Mouse (Mus musculus) forebrain, embryonic 11.5 days (tissue): ENCODE results near the gene Slc4a4. TPM values are rescaled to one million over a fixed set of nuclear protein-coding genes. Genes with fewer than 3 reads are reported as not detected.

ENCODE experiments used
- ATAC-seq: fragments of 200-750 bp; cut with Nextera tagmentation; replicated peaks from 2 replicates; pipeline ENCODE4 v1.8.0; 2017; ENCODE audit warnings: moderate TSS enrichment; ENCODE audit not compliant: low FRiP score
- DNase-seq: peaks from one replicate; pipeline ENCODE4 v3.0.0-alpha.2; 2017; ENCODE audit warnings: low spot score
- H3K27ac ChIP-seq: fragments of 300-500 bp; sonication (generic); 2 replicates; pipeline ENCODE4 v1.5.1; 2014; ENCODE audit warnings: low read depth, low read length
- H3K27me3 ChIP-seq: fragments of 300-500 bp; sonication (generic); 2 replicates; pipeline ENCODE4 v1.6.1; 2014; ENCODE audit warnings: mild to moderate bottlenecking, low read length, mixed read lengths; ENCODE audit not compliant: control insufficient read depth, insufficient read depth
- H3K36me3 ChIP-seq: fragments of 300-500 bp; sonication (generic); 2 replicates; pipeline ENCODE4 v1.6.1; 2014; ENCODE audit warnings: mild to moderate bottlenecking, low read length, moderate library complexity, mixed read lengths; ENCODE audit not compliant: control insufficient read depth, insufficient read depth
- H3K4me1 ChIP-seq: fragments of 300-500 bp; sonication (generic); replicated peaks from 2 replicates; pipeline ENCODE4 v1.6.1; 2014; ENCODE audit warnings: low read length, mixed read lengths; ENCODE audit not compliant: control insufficient read depth, insufficient read depth
- H3K4me2 ChIP-seq: fragments of 300-500 bp; sonication (generic); 2 replicates; pipeline ENCODE4 v1.6.1; 2014; ENCODE audit warnings: low read depth, mild to moderate bottlenecking, low read length, moderate library complexity, mixed read lengths; ENCODE audit not compliant: severe bottlenecking
- H3K4me3 ChIP-seq: fragments of 300-500 bp; sonication (generic); 2 replicates; pipeline ENCODE4 v1.5.1; 2014; ENCODE audit warnings: low read depth, low read length
- H3K9ac ChIP-seq: fragments of 300-500 bp; sonication (generic); 2 replicates; pipeline ENCODE4 v1.6.1; 2014; ENCODE audit warnings: low read length
- H3K9me3 ChIP-seq: fragments of 300-500 bp; sonication (generic); 2 replicates; pipeline ENCODE4 v1.6.1; 2016; ENCODE audit warnings: low read length, mixed read lengths; ENCODE audit not compliant: control insufficient read depth
- WGBS: fragments of 180-500 bp; shearing (Covaris S2); extraction: QIAGEN DNeasy Blood & Tissue Kit; methylation state at CpG from one replicate; pipeline ENCODE4 v1.1.7; 2014; 5-methylcytosine and 5-hydroxymethylcytosine counted together
- polyA plus RNA-seq: library from polyadenylated mRNA; unstranded; fragments of >200 nt; fragmentation: Nextera tagmentation; extraction: Ambion mirVana; gene quantifications from 2 replicates; pipeline ENCODE4 v1.2.1, GENCODE M21; 2014

Slc4a4 gene
- polyA plus RNA-seq, 1 experiment from 2014 or later, result 3.1 TPM

- Histone ChIP-seq H3K9ac (no peak overlapping the region), H3K9me3 (no peaks in the 10 kb centered on the region), H3K27me3 (no peaks in the 10 kb centered on the region), H3K4me3 (no peak overlapping the region), H3K4me2 (no peak overlapping the region), H3K27ac (no peak overlapping the region), H3K4me1 (no peaks in the 10 kb centered on the region), H3K36me3 (no peaks in the 10 kb centered on the region)
- 62% methylated on average over 2 of the region's 2 CpGs for WGBS
- ATAC-seq (no peak), DNase-seq (no peak)
These were observed 262.9 kb downstream of the Slc4a4 start for GRCm38 (mm10) chr5:89149436-89150040.

GRCm38 (mm10) chr5:89151076-89151475 is 264.5 kb downstream of the Slc4a4 start:
- no peaks in the 10 kb centered on the region for H3K4me1 ChIP-seq
- no peak for ATAC-seq
- H3K4me3 ChIP-seq, result no peak overlapping the region
- WGBS, result 90% methylated on average over 3 of the region's 3 CpGs
- no peak for DNase-seq
- no peak overlapping the region for H3K4me2 ChIP-seq
- no peaks in the 10 kb centered on the region for H3K27me3 ChIP-seq
- no peak overlapping the region for H3K9ac ChIP-seq
- H3K27ac ChIP-seq, result no peak overlapping the region
- no peaks in the 10 kb centered on the region for H3K36me3 ChIP-seq
- no peaks in the 10 kb centered on the region for H3K9me3 ChIP-seq

- H3K9ac ChIP-seq, result no peak overlapping the region
- no peaks in the 10 kb centered on the region for H3K9me3 ChIP-seq
- no peak overlapping the region for H3K4me3 ChIP-seq
- no peak overlapping the region for H3K4me2 ChIP-seq
- no peak overlapping the region for H3K27ac ChIP-seq
- no peaks in the 10 kb centered on the region for H3K4me1 ChIP-seq
- no peaks in the 10 kb centered on the region for H3K27me3 ChIP-seq
- DNase-seq (no peak), ATAC-seq (no peak)
- no peaks in the 10 kb centered on the region for H3K36me3 ChIP-seq
- WGBS, result 90% methylated on average over 2 of the region's 2 CpGs
These were observed 284.6 kb downstream of the Slc4a4 start for GRCm38 (mm10) chr5:89171025-89171718.

- Histone ChIP-seq H3K4me2 (no peak overlapping the region), H3K9ac (no peak overlapping the region), H3K27me3 (no peaks in the 10 kb centered on the region), H3K4me3 (no peak overlapping the region), H3K27ac (no peak overlapping the region), H3K36me3 (no peaks in the 10 kb centered on the region), H3K9me3 (no peaks in the 10 kb centered on the region), H3K4me1 (no peaks in the 10 kb centered on the region)
- ATAC-seq (no peak), DNase-seq (no peak)
- 48% methylated on average over 3 of the region's 3 CpGs for WGBS
These were observed 303.4 kb downstream of the Slc4a4 start for GRCm38 (mm10) chr5:89190063-89190462.

GRCm38 (mm10) chr5:89194654-89195053 is 308.0 kb downstream of the Slc4a4 start:
- 94% methylated on average over 3 of the region's 3 CpGs for WGBS
- no peaks in the 10 kb centered on the region for H3K27me3 ChIP-seq
- no peaks in the 10 kb centered on the region for H3K4me1 ChIP-seq
- no peak overlapping the region for H3K9ac ChIP-seq
- no peak overlapping the region for H3K4me2 ChIP-seq
- no peak overlapping the region for H3K27ac ChIP-seq
- no peak overlapping the region for H3K4me3 ChIP-seq
- H3K9me3 ChIP-seq, result no peaks in the 10 kb centered on the region
- ATAC-seq, result no peak
- DNase-seq, result no peak
- no peaks in the 10 kb centered on the region for H3K36me3 ChIP-seq

GRCm38 (mm10) chr5:89198501-89198900 is 311.9 kb downstream of the Slc4a4 start:
- Histone ChIP-seq H3K27me3 (no peaks in the 10 kb centered on the region), H3K4me2 (no peak overlapping the region), H3K4me3 (no peak overlapping the region), H3K4me1 (no peaks in the 10 kb centered on the region), H3K9ac (no peak overlapping the region), H3K36me3 (no peaks in the 10 kb centered on the region), H3K9me3 (no peaks in the 10 kb centered on the region), H3K27ac (no peak overlapping the region)
- 84% methylated on average over 2 of the region's 2 CpGs for WGBS
- DNase-seq (no peak), ATAC-seq (no peak)

- Histone ChIP-seq H3K9ac (no peak overlapping the region), H3K36me3 (no peaks in the 10 kb centered on the region), H3K27me3 (no peaks in the 10 kb centered on the region), H3K4me2 (no peak overlapping the region), H3K27ac (no peak overlapping the region), H3K4me1 (no peaks in the 10 kb centered on the region), H3K9me3 (no peaks in the 10 kb centered on the region), H3K4me3 (no peak overlapping the region)
- 85% methylated on average over 7 of the region's 7 CpGs for WGBS
- ATAC-seq, result no peak
- DNase-seq, result no peak
These were observed 323.5 kb downstream of the Slc4a4 start for GRCm38 (mm10) chr5:89209973-89210703.

GRCm38 (mm10) chr5:89211057-89211456 is 324.4 kb downstream of the Slc4a4 start:
- Histone ChIP-seq H3K4me2 (no peak overlapping the region), H3K27ac (no peak overlapping the region), H3K9me3 (no peaks in the 10 kb centered on the region), H3K4me3 (no peak overlapping the region), H3K36me3 (no peaks in the 10 kb centered on the region), H3K4me1 (no peaks in the 10 kb centered on the region), H3K9ac (no peak overlapping the region), H3K27me3 (no peaks in the 10 kb centered on the region)
- ATAC-seq (no peak), DNase-seq (no peak)
- 62% methylated on average over 1 of the region's 1 CpGs for WGBS
